Mouse (Mus musculus) c-Kit-positive CD71-positive TER-119-negative erythroid progenitor cells, embryonic 14.5 days (primary cell): ENCODE measurements around the gene Mmd2.
A peak's percentile ranks its signal among the peaks of the same experiment; 100 is the strongest.

Experiments used
- DNase-seq: peaks from one replicate; pipeline ENCODE4 v3.0.0-alpha.2; 2013; ENCODE audit warnings: low read depth

Gene Mmd2

GRCm38 (mm10) chr5:142608259-142608988 lies at the start of gene Mmd2:
Gene Mmd2, minus strand, starts transcription at chr5:142608800.
- DNase-seq, result no peak

DNA sequence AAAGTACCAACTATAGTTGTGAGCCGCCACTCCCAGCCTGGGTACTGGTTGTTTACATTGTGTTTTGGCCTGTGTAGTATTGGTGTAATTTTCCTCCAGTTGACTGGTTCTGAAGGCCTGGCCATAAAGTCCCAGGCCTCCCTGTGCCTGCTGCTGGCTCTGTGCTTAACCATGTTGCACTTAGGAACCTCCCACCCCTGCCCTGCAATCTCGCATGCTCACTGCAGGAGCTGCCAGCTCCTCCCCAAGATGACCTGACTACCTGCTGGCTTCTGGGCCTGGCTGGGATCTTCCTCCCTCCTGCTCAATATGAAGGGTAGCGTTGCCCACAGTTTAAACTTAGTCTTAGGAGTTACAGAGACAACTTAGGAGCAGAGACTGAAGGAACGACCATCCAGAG lies 43.7 kb upstream of the Mmd2 start:
- no peak for DNase-seq

DNA sequence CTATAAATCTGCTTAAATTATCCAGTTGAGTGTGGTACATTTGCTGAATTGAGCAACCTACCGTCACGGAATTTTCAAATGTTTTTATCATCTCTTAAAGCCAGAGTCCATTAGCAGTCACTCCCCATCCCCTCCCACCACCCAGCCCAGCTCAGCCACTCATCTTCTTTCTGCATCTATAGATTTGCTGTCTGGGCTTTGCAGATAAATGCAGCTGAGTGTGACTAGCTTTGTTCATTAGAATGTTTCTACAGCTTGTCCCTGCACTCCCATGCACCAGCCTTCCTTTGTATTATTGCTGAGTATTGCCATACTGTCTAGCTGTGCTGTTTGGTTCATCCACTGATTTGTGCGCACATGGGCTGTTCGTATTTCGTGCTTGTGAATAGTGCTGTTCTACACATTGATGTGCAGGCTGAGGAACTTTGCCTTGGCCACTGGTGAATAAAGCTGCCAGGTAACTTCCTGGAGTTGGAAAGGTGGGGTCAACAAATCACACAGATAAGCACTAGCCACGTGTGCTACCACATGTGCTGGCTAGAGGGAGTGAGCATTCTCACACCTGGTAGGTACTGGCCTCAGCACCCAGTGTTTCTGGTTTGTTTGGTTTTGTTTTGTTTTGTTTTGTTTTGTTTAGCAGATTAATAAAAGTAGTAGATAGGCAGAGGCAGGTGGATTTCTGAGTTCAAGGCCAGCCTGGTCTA lies 42.3 kb upstream of the Mmd2 start:
- peak; percentile 87 for DNase-seq

DNA sequence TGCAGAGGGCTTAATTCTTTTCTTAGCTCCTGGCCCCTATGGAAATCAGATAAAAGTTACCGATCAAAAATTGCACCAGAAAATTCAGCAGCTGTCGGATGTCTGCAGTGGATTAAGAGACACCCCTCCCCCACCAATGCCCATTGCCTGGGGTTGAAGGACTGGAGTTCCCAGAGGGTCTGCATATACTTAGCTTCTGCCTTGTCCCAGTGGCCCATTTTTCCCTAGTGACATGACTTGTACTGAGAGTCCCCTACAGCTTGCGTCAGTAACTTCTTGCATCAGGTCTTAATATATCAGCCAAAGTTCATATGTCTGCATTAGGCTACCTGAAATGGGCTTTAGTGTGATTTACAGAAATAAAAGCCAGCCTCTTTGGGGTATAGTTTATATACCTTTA lies 41.8 kb upstream of the Mmd2 start:
- DNase-seq, result no peak

- DNase-seq, result no peak
Measured at GRCm38 (mm10) chr5:142649460-142650050, 41.0 kb upstream of the Mmd2 start.

GRCm38 (mm10) chr5:142648162-142648561 lies 39.6 kb upstream of the Mmd2 start:
- no peak for DNase-seq

- no peak for DNase-seq
Measured at GRCm38 (mm10) chr5:142641331-142642051, 32.9 kb upstream of the Mmd2 start.

DNA sequence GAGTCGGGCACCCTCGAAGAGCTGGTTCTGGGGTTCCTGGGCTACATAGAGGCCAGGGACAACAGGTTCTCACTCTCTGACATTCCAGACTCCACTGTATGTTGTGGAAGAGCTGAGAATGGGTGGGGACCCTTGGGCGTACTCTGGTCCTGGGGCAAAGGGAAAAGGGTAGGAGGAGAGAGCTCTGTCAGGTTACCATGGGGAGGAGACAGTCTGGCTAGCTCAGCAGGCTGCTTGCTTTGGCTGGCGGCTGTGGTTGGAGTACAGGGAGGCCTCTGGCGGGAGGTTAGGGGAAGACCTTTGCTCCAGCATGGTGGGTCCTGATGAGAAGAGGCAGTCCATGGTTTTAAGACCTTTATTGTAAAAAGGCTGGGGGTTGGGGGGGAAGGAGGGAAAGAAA lies 31.5 kb upstream of the Mmd2 start:
- DNase-seq, result no peak

DNA sequence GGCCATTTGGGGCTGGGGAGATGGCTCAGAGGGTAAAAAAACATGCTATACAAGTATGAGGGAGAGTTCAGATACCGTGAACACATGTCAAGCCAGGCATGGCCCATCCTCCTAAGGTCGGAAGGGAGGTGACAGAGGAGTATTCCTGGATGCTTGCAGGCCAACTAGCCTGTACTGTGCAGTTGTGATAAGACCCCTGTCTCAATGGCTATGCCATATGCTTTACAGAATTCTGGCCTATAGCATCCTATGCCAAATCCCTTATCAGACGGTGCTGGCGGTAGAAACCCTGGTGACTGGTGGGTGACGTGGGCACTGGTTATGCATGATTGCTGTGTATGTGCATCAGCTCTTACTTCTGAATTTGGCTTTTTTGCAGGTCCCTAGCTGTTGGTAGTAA lies 29.2 kb upstream of the Mmd2 start:
- DNase-seq, result peak; percentile 56

DNA sequence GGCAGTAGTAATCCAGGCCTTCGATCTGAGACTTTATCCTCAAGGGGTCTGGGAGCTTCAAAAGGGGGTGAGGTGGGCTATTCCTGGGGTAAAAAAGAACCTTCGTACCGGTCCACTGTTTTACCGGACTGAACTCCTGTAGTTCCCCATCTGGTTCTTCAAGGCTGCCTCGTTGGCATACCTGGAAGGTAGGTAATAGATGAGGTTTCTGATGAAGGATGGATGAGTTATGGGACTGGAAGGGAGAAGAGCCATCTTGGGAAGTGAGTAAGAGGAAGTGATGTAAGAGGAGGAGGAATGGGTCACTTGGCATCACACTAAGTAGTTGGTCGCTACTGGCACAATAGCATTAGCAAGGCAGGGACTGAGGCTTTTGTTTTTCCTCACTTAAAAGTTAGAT lies 21.6 kb upstream of the Mmd2 start:
- DNase-seq, result no peak

DNA sequence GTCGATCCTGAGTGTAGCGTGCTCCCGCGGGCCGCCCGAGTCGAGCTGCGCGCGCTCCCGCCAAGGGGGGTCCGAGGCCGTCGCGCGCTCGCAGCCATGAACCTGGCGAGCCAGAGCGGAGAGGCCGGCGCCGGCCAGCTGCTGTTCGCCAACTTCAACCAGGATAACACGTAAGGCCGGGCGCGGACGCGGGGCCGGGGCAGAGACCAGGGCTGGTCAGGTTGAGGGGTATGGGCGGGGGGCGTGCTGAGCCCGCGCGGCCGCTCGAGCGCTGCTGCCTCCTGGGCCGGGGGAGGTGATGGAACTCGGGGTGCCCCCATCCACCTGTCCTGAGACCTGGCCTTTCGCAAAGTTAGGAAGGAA lies 21.0 kb upstream of the Mmd2 start:
- no peak for DNase-seq

GRCm38 (mm10) chr5:142628726-142629662 lies 20.4 kb upstream of the Mmd2 start:
- DNase-seq, result peak; percentile 90

GRCm38 (mm10) chr5:142627398-142627797 lies 18.8 kb upstream of the Mmd2 start, which contains the start of gene Wipi2:
Gene Wipi2, plus strand, starts transcription at chr5:142627698.
- no peak for DNase-seq

- no peak for DNase-seq
Measured at GRCm38 (mm10) chr5:142623080-142623479, 14.5 kb upstream of the Mmd2 start.

DNA sequence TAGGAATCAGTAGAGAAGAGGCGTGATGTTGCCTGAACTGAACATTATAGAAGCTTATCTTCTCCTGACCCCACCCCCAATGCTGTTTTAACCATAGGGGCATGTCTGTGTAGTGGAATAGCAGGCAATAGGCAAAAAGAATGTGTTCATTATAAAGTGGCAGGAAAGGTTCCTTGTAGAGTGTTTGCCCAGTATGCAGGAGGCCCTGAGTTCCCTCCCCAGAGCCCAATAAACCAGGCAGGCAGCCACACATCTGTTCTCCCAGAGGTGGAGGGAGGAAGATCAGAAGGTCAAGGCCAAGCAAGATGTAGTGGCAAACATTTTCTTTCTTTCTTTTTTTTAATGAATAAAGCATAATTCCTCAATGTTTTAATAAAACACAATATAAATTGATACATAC lies 13.5 kb upstream of the Mmd2 start:
- DNase-seq, result no peak

- no peak for DNase-seq
Measured at GRCm38 (mm10) chr5:142621421-142621820, 12.8 kb upstream of the Mmd2 start.

DNA sequence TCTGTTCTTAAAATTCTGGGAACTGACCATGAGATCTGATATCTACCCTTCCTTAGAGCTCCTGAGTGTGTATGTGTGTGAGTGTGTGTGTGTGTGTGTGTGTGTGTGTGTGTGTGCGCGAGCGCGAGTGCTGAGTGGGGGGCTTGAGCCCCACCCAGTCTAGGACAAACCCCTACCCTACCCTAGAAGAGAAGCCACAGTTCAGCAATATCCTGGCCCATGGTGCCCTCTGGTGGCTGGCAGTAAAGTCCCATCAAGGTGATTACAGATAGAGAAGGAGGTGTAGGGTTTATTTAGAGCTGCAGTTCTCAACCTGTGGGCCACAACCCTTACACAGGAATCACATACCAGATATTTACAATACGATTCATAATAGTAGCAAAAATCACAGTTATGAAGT lies 11.3 kb upstream of the Mmd2 start:
- DNase-seq, result no peak

GRCm38 (mm10) chr5:142616326-142616725 lies 7.7 kb upstream of the Mmd2 start:
- DNase-seq, result no peak

GRCm38 (mm10) chr5:142615638-142616037 lies 7.0 kb upstream of the Mmd2 start:
- DNase-seq, result no peak

GRCm38 (mm10) chr5:142614513-142614912 lies 5.9 kb upstream of the Mmd2 start:
- no peak for DNase-seq

GRCm38 (mm10) chr5:142610362-142610761 lies 1.8 kb upstream of the Mmd2 start:
- no peak for DNase-seq

GRCm38 (mm10) chr5:142608989-142609325 lies 357 bp upstream of the Mmd2 start:
- no peak for DNase-seq
